Mouse (Mus musculus) adrenal gland, postnatal 14 days (tissue): ENCODE results near the gene Tox2. TPM values are rescaled to one million over a fixed set of nuclear protein-coding genes. Genes with fewer than 3 reads are reported as not detected.
A peak's percentile ranks its signal among the peaks of the same experiment; 100 is the strongest.

Source experiments
- DNase-seq: peaks from one replicate; pipeline ENCODE4 v3.0.0; 2021; ENCODE audit warnings: mixed read lengths
- total RNA-seq: library from RNA; stranded (reverse); gene quantifications from 2 replicates; pipeline ENCODE4 v1.2.3, GENCODE M21; 2021

Tox2 gene
- total RNA-seq, 1 experiment from 2014 or later, result 5.0 TPM

GRCm38 (mm10) chr2:163256765-163257164, 53.8 kb downstream of the Tox2 start:
- DNase-seq, result no peak

GRCm38 (mm10) chr2:163261362-163262054, 58.6 kb downstream of the Tox2 start:
- DNase-seq, result no peak

GRCm38 (mm10) chr2:163262055-163262420, 59.1 kb downstream of the Tox2 start:
- no peak for DNase-seq

- DNase-seq, result no peak
Measured at GRCm38 (mm10) chr2:163267097-163267496, 64.2 kb downstream of the Tox2 start.

GRCm38 (mm10) chr2:163271581-163272492, 68.9 kb downstream of the Tox2 start:
- DNase-seq, result peak; percentile 31

GRCm38 (mm10) chr2:163273815-163274214, 70.9 kb downstream of the Tox2 start:
- DNase-seq, result peak; percentile 29

GRCm38 (mm10) chr2:163275986-163276385, 73.1 kb downstream of the Tox2 start:
- DNase-seq, result no peak

GRCm38 (mm10) chr2:163277979-163278378, 75.1 kb downstream of the Tox2 start:
- DNase-seq, result no peak

- DNase-seq, result peak; percentile 49
Measured at GRCm38 (mm10) chr2:163280636-163281322, 77.9 kb downstream of the Tox2 start.

- no peak for DNase-seq
Measured at GRCm38 (mm10) chr2:163284856-163285255, 81.9 kb downstream of the Tox2 start.

GRCm38 (mm10) chr2:163285335-163285734, 82.4 kb downstream of the Tox2 start:
- DNase-seq, result no peak

- peak; percentile 53 for DNase-seq
Measured at GRCm38 (mm10) chr2:163285762-163286161, 82.8 kb downstream of the Tox2 start.

GRCm38 (mm10) chr2:163288881-163289379, 86.0 kb downstream of the Tox2 start:
- peak; percentile 35 for DNase-seq

- DNase-seq, result no peak
Measured at GRCm38 (mm10) chr2:163296999-163297630, 94.2 kb downstream of the Tox2 start.

- DNase-seq, result peak; percentile 53
Measured at GRCm38 (mm10) chr2:163300069-163301060, 97.4 kb downstream of the Tox2 start.

GRCm38 (mm10) chr2:163301641-163302040, 98.7 kb downstream of the Tox2 start:
- DNase-seq, result no peak

- DNase-seq, result no peak
Measured at GRCm38 (mm10) chr2:163303037-163303436, 100.1 kb downstream of the Tox2 start.

- DNase-seq, result no peak
Measured at GRCm38 (mm10) chr2:163309376-163309775, 106.5 kb downstream of the Tox2 start.

GRCm38 (mm10) chr2:163310163-163310688, 107.3 kb downstream of the Tox2 start:
- peak; percentile 29 for DNase-seq

- no peak for DNase-seq
Measured at GRCm38 (mm10) chr2:163317281-163317680, 114.4 kb downstream of the Tox2 start.

GRCm38 (mm10) chr2:163318777-163319176, 115.9 kb downstream of the Tox2 start:
- DNase-seq, result no peak
